Mouse (Mus musculus): ENCODE data around the gene Dmc1. TPM values are rescaled to one million over a fixed set of nuclear protein-coding genes. Genes with fewer than 3 reads are reported as not detected.

The Dmc1 gene
- not detected in 2 replicates for polyA plus RNA-seq (2012; ENCODE audit: insufficient read depth, insufficient read length, low replicate concordance, missing spikeins)

DNA sequence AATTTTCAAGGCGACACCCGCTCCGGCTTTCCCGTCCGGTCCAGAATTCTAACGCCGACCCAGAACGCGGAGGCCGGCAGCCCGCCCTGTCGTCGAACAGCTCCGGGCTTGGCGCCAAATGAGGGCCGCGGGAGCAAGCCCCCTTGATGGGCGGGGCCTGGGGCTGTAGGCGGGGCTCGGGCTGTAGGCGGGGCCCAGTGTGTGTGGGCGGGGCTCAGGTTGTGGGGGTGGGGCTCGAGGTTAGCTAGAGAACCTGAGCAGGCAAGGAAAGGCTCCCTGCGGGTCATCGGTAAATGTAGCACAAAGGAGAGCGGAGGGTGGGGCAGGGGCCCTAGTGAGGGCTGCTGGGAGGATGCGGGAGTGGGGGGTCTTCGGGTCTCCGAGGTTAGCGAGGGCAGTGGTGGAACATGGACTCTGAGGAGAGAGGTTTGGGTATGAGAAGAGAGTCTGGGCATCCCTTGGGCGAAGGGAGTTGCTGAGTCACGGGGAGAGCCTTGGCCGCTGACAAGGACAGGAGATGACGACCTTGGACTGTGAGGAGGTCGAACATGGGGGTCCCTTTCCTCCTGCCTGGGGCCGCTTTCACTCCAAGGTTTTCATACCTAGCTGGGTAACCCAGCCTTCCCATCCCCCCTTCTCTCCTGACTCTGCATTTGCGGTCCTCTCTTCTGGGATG, at the start of gene Dmc1:
Gene Dmc1 (minus strand): TSS at position 120 of the 676 bp plus-strand sequence.
- 18% methylated on average over 37 of the region's 37 CpGs for WGBS

DNA sequence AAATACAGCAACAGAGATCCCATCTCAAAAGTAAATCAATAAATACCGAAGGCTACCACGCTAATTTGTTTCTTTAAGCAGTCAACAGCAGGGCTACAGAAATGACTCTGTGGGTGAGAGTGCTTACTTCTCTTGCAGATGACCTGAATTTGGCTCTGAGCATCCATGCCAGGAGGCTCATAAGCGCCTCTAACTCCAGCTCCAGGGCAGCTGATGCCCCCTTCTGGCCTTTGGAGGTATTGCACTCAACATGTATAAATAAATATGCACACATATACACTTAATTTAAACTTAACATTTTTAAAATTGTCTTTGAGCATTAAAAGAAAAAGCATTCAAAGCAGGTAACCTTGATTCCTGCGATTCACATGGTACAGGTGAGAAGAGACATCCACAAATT, 46.6 kb upstream of the Dmc1 start:
- TF ChIP-seq CTCF (IDR thresholded peaks at IDR 0.05; ENCODE audit: insufficient read depth, low read depth, low read length) (peak; percentile 55), POLR2A (IDR thresholded peaks at IDR 0.05; ENCODE audit: insufficient read depth, low read depth, low read length) (no peak)
- Histone ChIP-seq H3K27ac (ENCODE audit: insufficient read depth, low read depth, low read length) (no peak overlapping the region), H3K4me3 (ENCODE audit: insufficient read depth, low read depth, low read length) (no peak overlapping the region), H3K4me1 (ENCODE audit: control insufficient read depth, insufficient read depth, low read length) (peaks cover 8% of the 10 kb centered on the region)
- 75% methylated on average over 4 of the region's 4 CpGs for WGBS

More for the DNA sequence above, at the start of gene Dmc1:
- TF ChIP-seq POLR2A (IDR thresholded peaks at IDR 0.05; ENCODE audit: insufficient read depth, low read depth, low read length) (no peak), CTCF (IDR thresholded peaks at IDR 0.05; ENCODE audit: insufficient read depth, low read depth, low read length) (no peak)
- peak within 1 kb of the TSS; percentile 22; the same call in 1 of the 2 replicates for H3K4me3 ChIP-seq (ENCODE audit: insufficient read depth, low read depth, low read length)
- no peak within 1 kb of the TSS for H3K27ac ChIP-seq (ENCODE audit: insufficient read depth, low read depth, low read length)
- H3K4me1 ChIP-seq (ENCODE audit: control insufficient read depth, insufficient read depth, low read length), result peaks cover 13% of the 10 kb centered on the region

DNA sequence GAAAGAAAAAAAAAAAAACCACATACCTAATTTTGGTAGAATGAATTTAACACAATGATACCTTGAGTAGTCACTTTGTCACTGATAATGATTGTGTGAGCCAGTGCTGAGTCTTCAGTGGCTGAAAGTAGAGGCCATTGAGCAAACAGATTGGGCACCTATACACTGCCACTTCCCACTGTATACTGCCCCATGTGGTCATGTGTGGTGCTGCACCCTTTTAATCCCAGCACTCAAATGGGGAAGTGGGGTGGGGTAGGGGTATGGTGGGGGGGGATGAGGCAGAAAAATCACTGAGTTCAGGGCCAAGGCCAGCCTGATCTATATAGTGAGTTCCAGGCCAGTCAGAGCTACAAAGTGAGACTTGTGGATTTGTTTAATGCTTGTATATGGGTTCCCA, 45.7 kb upstream of the Dmc1 start:
- peaks cover 5% of the 10 kb centered on the region; the same call in 1 of the 2 replicates for H3K4me1 ChIP-seq (ENCODE audit: control insufficient read depth, insufficient read depth, low read length)
- H3K4me3 ChIP-seq (ENCODE audit: insufficient read depth, low read depth, low read length), result no peak overlapping the region
- TF ChIP-seq CTCF (IDR thresholded peaks at IDR 0.05; ENCODE audit: insufficient read depth, low read depth, low read length) (no peak), POLR2A (IDR thresholded peaks at IDR 0.05; ENCODE audit: insufficient read depth, low read depth, low read length) (no peak)
- H3K27ac ChIP-seq (ENCODE audit: insufficient read depth, low read depth, low read length), result no peak overlapping the region

DNA sequence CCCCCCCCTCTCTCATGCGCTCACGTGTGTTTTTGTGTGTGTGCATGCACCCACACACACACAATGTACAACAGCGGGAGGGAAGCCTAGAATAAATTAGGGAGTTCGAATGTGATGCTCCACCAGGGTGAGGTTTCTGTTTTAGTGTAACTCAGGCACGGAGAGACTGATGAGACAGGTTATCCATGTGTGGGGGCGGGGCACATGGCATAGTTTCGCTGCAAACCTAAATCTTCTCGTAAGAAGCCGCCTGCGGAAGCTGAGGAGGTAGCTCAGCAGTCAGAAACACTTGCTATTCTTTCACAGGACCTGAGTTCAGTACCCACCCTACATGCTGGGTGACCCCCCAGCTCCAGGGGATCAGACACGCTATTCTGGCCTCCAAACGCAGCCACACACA, 43.2 kb upstream of the Dmc1 start:
- Histone ChIP-seq H3K4me3 (ENCODE audit: insufficient read depth, low read depth, low read length) (no peak overlapping the region), H3K4me1 (ENCODE audit: control insufficient read depth, insufficient read depth, low read length) (peaks cover 5% of the 10 kb centered on the region; the same call in 1 of the 2 replicates), H3K27ac (ENCODE audit: insufficient read depth, low read depth, low read length) (no peak overlapping the region)
- WGBS, result 67% methylated on average over 12 of the region's 12 CpGs
- TF ChIP-seq CTCF (IDR thresholded peaks at IDR 0.05; ENCODE audit: insufficient read depth, low read depth, low read length) (no peak), POLR2A (IDR thresholded peaks at IDR 0.05; ENCODE audit: insufficient read depth, low read depth, low read length) (no peak)

DNA sequence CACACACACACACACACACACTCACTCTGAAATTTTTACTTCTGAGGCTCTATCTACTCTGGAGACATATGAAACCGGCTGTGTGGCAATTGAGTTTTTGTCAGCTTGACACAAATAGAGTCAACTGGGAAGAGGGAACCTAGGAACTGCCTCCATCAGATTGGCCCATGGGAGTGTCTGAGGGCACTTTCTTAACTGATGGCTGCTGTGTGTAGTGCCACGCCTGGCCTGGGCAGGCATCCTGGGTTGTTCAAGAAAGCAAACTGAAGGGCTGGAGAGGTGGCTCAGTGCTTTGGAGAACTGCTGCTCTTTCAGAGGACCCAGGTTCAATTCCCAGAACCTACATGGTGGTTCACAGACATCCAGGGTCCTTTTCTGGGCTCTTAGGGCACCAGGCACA, 40.6 kb upstream of the Dmc1 start:
- Histone ChIP-seq H3K4me3 (ENCODE audit: insufficient read depth, low read depth, low read length) (no peak overlapping the region), H3K27ac (ENCODE audit: insufficient read depth, low read depth, low read length) (no peak overlapping the region), H3K4me1 (ENCODE audit: control insufficient read depth, insufficient read depth, low read length) (peaks cover 8% of the 10 kb centered on the region; the same call in 1 of the 2 replicates)
- TF ChIP-seq CTCF (IDR thresholded peaks at IDR 0.05; ENCODE audit: insufficient read depth, low read depth, low read length) (no peak), POLR2A (IDR thresholded peaks at IDR 0.05; ENCODE audit: insufficient read depth, low read depth, low read length) (no peak)
- 85% methylated on average over 2 of the region's 2 CpGs for WGBS

DNA sequence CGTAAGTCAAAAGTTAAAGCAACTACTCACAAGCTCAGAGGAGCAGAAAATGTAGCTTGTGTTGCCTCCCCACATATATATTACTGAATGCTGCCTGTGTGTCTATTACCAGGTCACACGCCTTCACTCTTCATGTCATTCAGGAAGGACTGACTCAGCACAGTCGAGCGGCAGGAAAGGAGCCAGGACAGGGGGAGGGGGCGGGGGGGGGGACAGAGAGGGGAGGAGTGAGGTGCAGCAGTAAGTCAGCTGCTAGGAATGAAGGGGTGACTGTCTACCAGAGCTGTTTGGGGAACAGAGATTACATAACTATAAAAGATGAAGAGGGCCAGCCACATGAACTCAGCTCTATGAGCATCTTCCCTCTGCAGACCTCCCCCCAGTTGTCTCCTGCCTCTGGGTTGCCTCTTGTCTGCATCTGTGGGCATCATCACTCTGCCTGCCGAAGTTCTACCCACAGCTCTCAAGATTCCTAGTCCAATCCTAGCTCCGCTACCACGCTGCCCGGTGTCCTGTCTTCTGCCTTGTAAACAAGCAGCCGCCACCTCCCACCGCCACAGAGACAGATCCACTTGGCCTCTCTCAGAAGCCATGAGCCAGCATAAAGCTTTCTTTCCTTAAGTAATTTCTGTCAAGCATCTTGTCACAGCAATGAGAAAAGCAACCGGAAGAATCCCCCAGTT, 36.4 kb upstream of the Dmc1 start:
- TF ChIP-seq POLR2A (IDR thresholded peaks at IDR 0.05; ENCODE audit: insufficient read depth, low read depth, low read length), result no peak
- no peak for TF ChIP-seq CTCF (IDR thresholded peaks at IDR 0.05; ENCODE audit: insufficient read depth, low read depth, low read length)
- 53% methylated on average over 12 of the region's 12 CpGs for WGBS
- Histone ChIP-seq H3K4me3 (ENCODE audit: insufficient read depth, low read depth, low read length) (no peak overlapping the region), H3K27ac (ENCODE audit: insufficient read depth, low read depth, low read length) (no peak overlapping the region), H3K4me1 (ENCODE audit: control insufficient read depth, insufficient read depth, low read length) (peaks cover 4% of the 10 kb centered on the region; the same call in 1 of the 2 replicates)

DNA sequence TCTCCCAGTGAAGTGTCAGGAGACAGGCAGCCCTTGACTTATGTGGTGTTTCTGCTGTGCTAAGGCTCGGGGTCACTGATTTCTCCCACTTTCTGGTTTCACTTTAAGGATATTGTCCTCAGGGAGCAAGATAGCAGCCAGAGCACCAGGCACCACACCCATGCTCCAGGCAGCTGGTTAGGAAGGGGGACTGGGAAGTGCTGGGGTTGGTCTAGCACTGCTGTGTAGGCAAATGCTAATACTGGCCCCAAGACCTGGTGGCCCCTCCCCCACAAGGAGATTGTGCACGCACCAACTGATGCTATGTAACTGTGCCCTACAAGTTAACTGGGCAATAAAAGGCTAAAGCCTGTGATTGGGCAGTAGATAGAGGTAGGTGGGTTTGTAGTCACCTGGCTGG, 25.6 kb upstream of the Dmc1 start:
- no peak for TF ChIP-seq POLR2A (IDR thresholded peaks at IDR 0.05; ENCODE audit: insufficient read depth, low read depth, low read length)
- TF ChIP-seq CTCF (IDR thresholded peaks at IDR 0.05; ENCODE audit: insufficient read depth, low read depth, low read length), result no peak
- WGBS, result 87% methylated on average over 2 of the region's 2 CpGs
- H3K4me3 ChIP-seq (ENCODE audit: insufficient read depth, low read depth, low read length), result no peak overlapping the region
- H3K27ac ChIP-seq (ENCODE audit: insufficient read depth, low read depth, low read length), result no peak overlapping the region
- no peaks in the 10 kb centered on the region for H3K4me1 ChIP-seq (ENCODE audit: control insufficient read depth, insufficient read depth, low read length)

DNA sequence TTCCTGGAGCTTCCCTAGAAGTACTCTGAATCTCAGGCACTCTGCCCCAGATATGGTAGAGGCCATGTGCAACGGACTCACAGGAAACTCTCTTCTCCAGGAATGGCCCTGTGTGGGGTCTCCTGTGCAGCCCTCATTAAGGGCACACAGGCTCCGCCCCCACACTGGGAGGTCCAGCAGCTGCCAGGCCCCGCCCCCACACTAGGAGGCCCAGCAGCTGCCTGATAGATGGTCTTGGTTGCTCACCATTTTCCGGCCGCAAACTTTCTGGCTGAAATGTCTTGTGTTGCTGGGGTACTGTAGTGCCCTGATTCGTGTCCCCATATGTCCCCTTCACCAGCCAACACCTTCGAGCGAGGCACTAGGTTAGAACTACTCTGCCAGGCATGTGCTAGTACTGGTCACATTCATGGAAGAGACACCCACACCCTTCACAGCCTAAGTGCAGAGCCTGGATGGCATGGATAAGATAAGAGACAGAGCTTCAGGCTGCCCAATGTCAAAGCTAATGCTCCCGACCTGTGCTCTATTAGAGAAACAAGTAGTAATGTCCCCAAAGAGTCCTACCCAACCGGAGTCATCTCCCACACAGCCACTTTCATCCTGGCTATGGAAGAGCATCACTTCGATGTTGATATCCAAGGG, 15.0 kb upstream of the Dmc1 start:
- WGBS, result 86% methylated on average over 11 of the region's 11 CpGs
- TF ChIP-seq CTCF (IDR thresholded peaks at IDR 0.05; ENCODE audit: insufficient read depth, low read depth, low read length) (no peak), POLR2A (IDR thresholded peaks at IDR 0.05; ENCODE audit: insufficient read depth, low read depth, low read length) (no peak)
- H3K27ac ChIP-seq (ENCODE audit: insufficient read depth, low read depth, low read length), result no peak overlapping the region

DNA sequence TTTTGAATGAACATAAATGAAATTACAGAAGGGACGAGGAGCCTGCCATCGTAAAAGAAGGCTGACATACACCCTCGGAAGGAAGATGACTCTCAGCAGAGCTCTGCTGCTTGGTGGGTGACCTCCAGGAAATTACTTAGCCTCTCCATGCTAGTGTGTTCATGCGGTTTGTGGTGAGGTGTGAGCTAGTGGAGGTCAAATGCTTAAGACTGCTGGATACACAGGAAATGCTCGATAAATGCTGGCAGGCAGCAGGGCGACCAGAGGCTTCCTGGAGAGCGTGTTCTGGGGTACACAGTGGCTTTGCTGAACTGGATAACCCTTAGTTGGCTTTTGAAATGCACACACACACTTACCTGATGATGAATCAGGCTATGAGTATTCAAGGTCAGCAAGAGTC, 13.5 kb upstream of the Dmc1 start:
- no peak overlapping the region for H3K27ac ChIP-seq (ENCODE audit: insufficient read depth, low read depth, low read length)
- WGBS, result 93% methylated on average over 7 of the region's 7 CpGs
- H3K4me3 ChIP-seq (ENCODE audit: insufficient read depth, low read depth, low read length), result no peak overlapping the region
- H3K4me1 ChIP-seq (ENCODE audit: control insufficient read depth, insufficient read depth, low read length), result no peaks in the 10 kb centered on the region
- TF ChIP-seq CTCF (IDR thresholded peaks at IDR 0.05; ENCODE audit: insufficient read depth, low read depth, low read length) (no peak), POLR2A (IDR thresholded peaks at IDR 0.05; ENCODE audit: insufficient read depth, low read depth, low read length) (no peak)

More for the DNA sequence above, 15.0 kb upstream of the Dmc1 start:
- Histone ChIP-seq H3K4me1 (ENCODE audit: control insufficient read depth, insufficient read depth, low read length) (no peaks in the 10 kb centered on the region), H3K4me3 (ENCODE audit: insufficient read depth, low read depth, low read length) (no peak overlapping the region)
